Mouse (Mus musculus) heart, adult 9 months (tissue): Measurements from ENCODE around the gene Trim66.

Source experiments
- DNase-seq, 2 experiments: peaks; one replicate each; pipeline ENCODE4 v3.0.0; 2022; ENCODE audit warnings: low spot score in 2 of 2

The Trim66 gene

DNA sequence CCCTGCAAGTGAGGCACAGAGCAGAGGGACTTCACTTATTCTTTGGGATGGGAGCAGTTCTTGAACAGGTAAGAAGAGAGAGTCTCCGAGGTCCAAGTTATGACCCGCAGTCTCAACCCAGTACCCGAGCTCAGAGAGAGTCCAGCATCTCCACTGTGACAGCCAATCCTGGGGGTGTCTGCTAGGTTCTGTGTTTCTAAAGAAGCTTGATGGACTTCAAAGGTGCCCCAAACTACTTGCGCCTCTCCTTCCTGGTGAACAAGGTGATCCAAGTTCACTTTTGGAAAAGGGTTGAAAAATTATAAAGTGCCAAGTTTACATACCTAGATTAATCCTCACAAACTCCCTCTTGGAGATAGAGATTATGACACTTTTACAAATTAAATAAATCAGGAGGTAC lies at the start of gene Trim66:
TSS of gene Trim66 (minus strand) at position 101 of the 400 bp plus-strand sequence.
- no peak for DNase-seq

DNA sequence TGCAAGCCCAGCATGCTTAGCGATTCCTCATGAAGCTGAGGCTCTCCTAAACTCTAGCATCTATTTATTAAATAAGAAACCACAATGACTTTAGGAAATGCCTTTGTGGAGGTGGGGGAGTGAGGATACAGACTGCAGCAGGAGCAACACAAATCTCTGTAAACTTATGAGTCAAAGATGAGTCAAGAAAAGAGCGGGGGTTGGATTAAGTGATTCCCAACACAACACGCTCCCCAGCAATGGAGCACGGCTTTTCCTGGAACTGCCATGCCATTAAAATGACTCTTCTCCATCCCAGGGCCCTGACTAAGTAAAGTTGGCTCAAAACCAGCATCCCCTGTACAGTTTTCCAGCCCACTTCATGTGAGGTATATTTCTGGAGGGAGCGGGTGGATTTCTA lies 38.8 kb upstream of the Trim66 start:
- no peak for DNase-seq

DNA sequence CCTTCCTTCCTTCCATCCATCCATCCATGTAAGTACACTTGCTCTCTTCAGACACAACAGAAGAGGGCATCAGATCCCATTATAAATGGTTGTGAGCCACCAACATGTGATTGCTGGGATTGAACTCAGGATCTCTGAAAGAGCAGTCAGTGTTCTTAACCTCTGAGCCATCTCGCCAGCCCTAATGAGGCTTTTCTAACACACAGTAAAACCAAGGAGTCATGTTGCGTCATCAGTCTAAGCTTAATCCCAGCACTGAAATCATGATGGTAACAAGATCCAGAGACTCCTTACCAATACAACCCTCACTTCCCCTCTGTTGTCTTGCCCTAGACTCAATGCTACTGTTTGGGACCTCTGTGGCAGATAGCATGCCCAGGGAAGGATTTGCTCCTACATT lies 38.3 kb upstream of the Trim66 start:
- DNase-seq, result no peak

DNA sequence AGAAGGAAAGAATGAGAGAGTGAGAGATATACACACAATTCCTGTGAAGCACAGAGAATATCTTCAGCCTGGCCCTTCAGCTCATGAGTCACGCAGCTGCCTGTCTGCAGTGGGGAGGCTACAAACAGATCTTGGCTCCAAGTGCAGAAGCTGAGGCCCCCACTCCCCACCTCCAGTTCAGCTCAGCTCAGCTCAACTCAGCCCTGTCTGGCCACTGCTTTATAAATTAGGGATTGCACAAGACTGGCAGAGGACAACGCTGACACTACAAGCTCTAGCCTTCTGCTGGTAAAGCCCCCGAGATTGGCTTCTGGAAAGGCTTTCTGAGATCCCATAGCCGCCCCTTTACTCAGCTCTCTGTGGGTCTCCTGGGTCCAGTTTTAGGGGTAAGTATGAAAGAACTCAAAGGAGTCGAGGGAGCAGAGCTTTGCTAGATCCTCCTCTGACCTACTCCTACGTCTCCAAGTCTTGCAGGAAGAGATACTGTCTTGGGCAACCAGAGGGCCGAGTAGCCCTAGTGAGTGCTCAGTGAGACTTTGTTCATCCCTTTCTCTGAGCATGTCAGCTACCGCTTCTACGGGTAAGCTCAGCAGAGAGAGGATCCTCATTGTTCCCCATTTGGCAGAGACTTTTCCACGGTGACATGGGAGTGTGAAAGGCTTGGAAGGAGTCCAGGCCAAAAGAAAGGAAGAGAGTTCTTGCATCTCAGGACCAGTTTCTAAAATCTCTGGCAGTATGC lies 37.5 kb upstream of the Trim66 start:
- DNase-seq, result peak; percentile 49 to 57

DNA sequence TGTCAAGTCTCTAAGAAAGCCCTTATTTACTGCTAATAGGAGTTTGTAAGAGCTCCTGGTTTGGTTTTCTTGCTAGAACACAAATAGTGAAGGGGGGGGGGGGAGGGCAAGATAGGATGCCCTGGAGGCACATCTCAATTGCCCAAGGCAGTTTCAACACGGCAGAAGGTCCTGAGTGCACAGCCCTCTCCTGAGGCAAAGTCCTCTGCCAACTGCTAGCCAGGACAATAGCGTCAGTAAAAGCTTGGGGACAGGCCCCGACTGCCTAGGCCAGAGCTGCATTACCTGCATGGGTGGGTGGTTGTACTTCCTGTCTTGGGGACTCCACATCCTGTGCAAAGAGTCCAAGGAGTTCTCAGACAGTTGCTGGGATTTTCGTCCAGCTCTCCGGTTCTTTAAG lies 36.9 kb upstream of the Trim66 start:
- DNase-seq, result no peak

DNA sequence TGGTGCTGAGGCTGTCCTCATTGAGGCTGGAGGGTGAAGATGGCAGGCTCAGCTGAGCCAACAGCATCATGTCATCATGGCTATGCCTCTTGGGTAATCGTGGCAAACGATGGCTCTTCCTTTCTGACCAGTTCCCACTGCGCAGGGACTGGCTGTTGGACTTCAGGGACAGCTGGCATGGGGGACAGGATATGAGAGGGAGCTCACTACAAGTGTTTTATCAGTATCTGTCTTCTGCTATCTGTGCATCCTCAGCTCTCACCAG lies 34.4 kb upstream of the Trim66 start:
- DNase-seq, result no peak

DNA sequence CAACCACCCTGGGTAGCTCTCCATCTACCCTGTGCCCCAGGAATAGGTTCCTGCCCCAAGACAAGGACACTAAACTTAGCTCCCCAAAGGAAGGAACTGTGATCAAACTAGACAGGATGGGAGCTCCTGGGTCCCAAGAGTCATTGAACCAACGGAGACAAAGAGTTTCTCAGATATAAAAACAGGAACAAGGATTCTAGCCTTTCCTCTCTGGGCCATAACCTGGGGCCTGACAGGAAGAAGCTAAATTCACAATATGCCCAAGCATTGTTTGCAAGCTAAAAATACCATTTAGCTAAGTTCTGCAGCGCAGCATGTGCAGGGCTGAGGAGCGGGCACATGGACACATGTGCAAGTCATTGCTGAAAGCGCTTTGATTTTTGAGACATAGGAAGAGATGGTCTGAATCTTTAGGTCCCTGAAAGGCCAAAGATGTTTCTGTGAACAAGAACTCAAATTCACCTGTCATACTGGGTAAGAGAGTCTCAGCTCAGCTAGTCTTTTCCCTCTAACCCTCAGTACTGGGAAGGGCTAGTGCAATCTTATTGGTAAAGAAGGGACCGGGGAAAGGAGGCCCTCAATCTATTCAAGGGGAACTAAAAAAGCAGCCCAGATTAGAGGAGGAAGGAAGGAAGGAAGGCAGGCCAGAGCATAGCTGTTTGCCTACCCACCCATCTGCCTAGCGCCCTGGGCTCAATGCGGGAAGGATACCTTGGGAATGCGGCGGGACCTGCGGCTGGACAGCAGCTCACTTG lies 33.9 kb upstream of the Trim66 start:
- DNase-seq, result peak in 1 of 2 experiments; percentile 83

DNA sequence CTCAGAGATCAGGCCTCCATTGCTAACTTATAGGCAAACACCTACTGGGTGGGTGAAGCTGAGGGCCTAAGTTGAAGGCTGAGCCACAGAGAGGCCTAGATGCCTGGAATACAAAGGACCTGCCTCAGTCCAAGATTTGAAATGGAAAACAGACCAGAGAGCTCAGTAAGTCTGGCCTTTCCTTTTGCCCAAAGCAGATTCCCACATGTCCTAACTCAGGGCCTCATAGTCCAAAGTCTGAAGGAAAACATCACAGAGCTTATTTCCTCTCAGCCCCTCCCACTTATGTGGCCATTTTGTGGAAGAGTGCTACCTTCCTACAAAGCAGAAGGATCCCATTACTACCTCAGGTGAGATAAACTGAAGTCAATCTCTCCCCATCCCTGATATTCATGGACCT lies 33.0 kb upstream of the Trim66 start:
- DNase-seq, result no peak

DNA sequence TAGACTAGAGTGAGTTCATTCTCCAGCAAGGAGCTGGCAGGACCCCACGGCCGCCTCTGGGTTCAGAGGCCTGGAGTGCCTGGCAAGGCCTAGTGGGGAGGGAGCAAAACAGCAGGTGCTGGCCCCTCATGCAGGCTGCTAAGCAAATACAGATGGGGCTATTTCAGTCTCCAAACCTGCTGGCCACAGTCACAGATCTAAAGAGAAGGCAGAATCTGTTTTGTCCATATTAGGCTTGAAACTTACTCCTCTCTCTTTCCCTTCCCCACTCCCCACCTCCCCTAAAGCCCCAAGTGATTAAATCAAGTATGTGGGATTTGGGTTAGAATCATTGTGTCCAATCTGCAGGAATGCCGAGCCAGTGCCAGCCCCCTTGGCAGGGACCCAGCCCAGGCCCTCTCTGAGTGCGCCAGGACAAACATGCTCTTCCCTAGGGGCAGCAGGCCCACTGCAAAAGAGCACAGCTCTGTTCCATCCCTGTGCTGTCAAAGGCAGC lies 28.6 kb upstream of the Trim66 start:
- peak; percentile 61 to 70 for DNase-seq

DNA sequence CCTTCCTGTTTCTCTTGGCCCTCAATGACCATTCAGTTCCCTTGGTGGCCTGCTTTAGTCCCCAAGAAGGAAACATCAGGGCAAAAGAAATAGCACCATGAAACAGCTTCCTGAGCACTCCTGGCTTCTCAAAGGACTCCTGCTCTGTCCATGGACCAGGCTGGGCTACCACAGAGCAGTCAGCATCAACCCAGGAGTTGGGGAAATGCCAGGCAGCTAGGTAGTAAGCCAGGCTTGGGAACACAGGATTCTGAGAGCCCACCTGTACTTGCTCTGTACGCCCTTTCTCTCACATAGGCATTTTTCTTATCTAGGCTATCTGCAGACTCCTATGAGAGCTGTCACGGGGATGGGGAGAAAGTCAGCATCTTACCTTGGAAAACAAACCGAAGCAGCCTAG lies 27.0 kb upstream of the Trim66 start:
- DNase-seq, result no peak

DNA sequence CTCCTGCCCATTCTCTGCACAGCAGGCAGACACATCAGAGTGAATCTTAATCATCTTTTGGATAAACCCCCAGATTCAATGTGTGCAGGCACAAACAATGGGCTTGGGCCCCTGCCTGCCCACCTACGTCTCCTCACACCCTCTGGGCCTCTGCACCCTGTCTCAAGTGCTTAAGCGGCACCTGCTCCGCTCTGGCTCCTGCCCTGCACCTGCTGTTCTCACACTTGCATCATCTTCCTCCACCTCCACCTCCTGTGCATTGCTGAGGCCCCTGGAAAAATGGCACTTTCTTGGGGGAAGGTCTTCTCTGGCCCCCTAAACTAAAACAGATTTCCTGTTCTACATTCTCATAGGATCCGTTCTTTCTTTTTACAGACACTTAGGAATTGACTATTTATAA lies 26.0 kb upstream of the Trim66 start:
- no peak for DNase-seq

DNA sequence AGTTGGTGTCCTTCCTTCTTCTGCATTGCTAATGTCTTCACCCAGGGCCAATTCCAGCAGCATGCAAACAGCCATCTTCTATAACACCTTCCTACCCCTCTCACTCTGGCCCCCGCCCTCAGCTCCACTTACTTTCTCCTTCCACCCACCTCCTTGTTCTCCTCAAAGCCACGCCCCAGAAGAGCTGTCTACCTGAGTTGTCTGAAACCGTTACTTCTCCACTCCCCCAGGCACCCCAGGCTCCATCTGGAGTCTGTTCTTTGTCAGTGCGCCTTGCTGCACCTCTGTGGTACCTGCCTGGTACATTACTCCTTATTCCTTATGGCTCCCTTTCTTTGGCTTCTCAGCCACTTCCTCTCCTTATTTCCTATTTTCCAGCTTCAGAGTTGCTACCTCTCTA lies 25.2 kb upstream of the Trim66 start:
- no peak for DNase-seq

DNA sequence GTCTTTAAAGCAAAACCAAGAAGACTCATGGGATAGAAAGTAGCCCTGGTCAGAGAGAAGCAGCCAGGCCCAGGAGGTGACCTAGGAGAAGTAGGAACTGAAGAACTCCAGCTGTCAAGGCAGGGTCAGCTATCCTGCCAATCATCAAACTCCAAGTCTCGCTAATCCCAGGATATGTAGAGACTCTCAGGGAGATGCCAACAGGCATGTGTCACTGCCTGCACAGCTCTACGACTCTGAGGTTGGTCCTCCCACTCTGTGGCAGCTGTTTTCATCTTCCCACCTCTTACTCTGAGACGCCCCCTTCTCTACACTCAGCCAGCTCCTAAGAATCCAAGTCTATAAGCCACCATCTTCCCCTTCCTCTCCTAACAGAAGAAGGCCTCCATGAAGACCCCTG lies 24.8 kb upstream of the Trim66 start:
- no peak for DNase-seq

DNA sequence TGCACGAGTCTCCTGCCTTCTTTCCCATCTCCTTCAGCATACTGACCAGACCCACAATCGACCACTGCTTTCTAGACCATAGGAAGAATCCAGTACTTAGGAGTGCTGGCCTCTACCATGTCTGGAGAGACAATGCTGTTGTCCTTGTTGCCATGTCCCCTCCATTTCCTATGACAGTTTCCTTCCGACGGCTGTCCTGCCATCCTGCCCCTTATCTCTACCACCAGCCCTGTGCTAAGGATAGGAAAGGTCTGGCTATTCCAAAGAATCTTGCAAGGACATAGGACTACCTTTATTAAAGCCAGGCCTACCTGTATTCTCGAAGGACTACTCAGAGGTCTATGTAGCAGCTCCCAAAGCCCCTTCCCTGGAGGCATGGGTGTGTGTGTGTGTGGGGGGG lies 23.6 kb upstream of the Trim66 start:
- no peak for DNase-seq

DNA sequence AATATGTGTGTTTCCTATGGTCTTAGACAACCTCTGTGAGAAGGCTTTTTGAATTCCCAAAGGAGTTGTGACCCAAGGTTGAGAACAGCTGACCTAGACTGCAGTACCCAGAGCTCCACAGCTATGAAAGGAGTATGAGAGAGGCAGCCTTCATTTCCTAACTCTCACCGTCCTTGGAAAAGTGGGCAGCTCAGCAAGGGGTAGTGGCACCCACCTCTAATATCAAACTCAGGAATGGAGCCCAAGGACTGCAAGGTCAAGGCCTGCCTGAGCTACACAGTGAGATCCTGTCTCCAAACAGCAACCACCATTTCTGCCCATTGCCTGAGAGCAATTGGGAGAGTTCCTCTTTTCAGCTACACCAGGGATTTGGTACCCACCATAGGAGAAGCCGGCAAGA lies 21.8 kb upstream of the Trim66 start:
- DNase-seq, result no peak

DNA sequence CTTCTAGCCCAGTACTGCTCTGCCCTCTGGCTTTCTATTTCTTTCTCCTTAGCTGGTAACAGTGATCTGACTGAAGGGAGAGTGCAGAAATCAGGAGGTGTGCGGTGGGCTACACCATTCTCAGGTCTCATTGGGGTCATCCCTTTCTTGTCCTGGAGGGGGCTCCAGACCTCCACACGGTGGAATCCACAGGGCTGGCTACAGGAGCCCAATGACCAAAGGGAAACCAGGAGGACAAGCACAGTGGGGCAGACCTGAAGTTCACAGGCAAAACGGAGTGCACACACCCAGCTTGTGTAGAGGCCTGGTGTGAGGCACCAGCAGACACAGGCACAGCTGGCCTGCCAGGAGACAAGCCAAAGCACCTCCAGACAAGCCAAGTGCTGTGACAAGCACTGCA lies 20.4 kb upstream of the Trim66 start:
- peak; percentile 57 to 68 for DNase-seq

DNA sequence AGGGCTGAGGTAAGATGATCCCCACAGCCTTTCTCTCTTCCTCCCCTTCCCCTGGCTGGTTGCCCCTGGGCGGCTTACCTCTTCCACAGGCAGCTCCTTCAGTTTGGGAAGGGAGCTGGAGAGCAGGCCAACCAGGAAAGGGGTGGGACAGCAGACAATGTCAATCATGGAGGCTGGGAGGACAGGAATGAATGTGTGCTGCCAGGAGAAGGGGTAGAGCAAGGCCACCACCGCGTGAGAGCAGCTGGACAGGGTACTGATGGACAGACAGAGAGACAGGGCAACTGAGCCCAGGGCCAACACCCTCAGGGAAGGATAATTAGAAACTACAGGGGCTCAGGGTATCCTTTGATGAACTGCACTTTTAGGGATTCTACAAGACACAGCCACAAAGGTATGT lies 19.6 kb upstream of the Trim66 start:
- no peak for DNase-seq

DNA sequence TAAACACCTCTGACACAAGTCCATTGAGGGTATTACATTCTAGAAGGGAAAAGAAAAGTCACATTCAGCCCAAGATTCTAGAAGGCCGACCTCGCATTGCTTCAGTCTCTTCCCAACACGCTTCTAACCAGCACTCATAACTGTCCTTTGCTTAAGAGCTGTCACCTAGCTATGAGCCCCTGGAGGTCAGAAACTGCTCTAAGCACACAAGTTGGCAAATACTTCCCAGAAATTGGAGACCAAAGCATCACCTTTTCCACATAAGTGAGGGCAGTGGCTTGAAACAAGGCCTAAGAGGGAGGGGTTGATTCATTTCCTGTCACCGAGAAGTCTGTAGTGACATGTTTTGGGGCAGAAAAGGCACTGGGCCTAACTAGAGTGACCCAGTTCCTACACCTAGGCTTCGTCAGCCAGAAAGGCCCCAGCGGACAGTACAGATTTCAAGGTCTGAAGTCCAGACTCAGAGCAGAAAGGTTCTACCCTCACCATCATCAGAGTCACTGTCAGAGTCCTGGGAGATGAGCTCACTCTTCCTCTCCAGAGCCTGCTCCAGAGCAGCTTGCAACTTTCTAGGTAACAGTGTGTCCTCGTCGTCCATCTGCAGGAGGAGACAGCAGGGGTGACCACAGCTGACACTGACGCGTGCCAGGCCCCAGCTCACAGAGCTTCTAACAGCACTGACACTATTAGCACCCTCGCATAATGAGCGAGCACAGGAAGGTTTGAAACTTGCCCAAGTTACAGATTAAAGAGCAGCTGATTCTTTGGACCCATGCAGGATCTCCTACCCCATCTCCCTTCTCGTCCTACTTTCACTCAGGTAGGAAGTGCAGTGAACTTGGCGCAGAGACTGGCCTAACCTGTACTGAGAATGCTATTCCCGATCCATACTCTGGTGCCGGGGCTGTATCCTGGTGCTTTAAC lies 18.1 kb upstream of the Trim66 start:
- no peak for DNase-seq

DNA sequence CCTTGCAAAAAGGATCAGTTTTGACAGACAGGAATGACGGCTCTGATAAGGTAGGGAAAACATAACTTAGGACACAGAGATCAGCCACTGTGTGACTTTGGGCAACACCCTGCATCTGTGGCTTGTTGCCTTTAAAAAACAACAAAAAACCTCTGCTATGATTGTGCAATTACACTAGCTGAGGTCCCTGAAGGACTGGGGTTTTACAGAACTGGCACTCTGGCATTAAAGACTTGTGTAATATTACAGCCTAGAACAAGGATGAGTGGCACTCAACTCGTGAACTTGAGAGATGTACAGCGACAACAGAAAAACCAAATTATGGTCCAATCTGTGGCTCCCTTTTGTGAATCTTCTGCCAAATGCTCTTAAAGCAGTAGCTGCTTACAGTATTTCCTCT lies 16.8 kb upstream of the Trim66 start:
- no peak for DNase-seq

DNA sequence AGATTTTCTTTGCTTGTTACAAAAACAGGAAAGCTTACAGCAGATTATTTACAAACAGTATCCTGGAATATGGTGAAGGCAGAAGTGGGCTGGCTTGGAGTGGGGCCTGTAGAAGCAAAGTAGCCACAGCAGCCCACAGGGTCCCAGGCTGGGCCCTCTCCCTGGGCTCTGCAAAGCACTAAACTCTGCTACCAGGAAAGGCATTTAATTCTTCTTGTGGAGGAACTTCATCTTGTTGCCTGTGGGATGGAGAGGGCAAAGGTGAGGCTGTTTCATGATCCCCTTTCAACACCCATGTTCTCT lies 16.5 kb upstream of the Trim66 start:
- no peak for DNase-seq

DNA sequence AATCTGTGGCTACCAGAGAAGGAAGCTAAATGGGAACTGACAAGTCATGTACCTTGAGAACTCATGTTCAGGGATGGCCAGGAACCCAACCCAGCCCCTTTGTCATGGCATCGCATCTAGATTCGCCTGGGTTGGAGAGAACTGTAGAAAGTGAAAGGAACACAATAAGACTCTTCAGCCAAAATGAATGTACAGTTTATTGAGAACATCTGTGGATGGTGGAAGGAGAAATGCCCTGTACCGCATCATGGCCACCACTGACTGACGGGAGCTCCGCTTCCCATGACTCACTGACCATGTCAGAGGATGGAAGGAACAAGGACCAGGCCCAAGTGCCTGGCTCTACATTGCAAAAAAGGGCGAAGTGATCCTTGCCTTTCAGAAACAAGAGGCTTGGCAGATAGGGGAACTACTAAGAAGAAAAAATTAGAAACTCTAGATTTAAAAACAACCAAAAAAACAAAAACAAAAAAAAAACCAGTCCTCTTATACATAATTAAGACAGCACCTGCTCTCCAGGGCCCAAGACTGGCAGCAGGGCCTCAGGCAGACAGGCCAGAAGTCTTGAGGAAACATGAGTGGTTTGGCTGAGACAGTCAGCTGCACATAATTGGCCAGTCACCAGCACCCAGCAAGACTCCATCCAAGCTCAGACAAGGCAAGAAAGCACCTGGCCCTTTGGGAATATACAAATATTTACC lies 16.0 kb upstream of the Trim66 start:
- DNase-seq, result no peak

DNA sequence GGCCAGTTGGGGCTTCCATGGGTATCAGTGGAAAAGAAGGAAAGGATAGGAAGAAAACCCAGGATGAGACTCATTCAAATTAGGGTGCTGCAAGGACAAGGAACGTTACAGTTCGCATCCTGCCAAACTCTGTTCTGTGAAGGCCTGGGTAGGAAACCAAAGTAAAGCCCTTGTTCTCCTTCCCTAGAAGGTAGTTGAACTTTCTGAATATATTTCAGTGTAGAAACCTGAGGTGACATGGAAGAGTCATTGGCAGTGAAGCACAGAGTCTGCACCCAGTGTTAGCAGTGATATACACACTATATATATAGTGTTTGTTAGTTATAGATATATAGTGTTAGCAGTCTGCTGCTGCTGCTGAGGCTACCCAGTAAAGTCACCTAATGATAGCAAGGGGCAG lies 15.4 kb upstream of the Trim66 start:
- no peak for DNase-seq
